Mouse (Mus musculus) embryonic facial prominence, embryonic 13.5 days (tissue): ENCODE data around the gene Epha1. TPM values are rescaled to one million over a fixed set of nuclear protein-coding genes. Genes with fewer than 3 reads are reported as not detected.

Experiments
- ATAC-seq: fragments of 200-750 bp; cut with Nextera tagmentation; 2 replicates; pipeline ENCODE4 v1.8.0; 2017; ENCODE audit warnings: low read depth; ENCODE audit not compliant: insufficient number of reproducible peaks, insufficient read depth, low FRiP score, low TSS enrichment
- H3K27ac ChIP-seq: fragments of 300-500 bp; sonication (generic); 2 replicates; pipeline ENCODE4 v1.5.1; 2015; ENCODE audit warnings: moderate library complexity, mild to moderate bottlenecking, inconsistent platforms
- H3K27me3 ChIP-seq: fragments of 300-500 bp; sonication (generic); 2 replicates; pipeline ENCODE4 v1.6.1; 2015; ENCODE audit warnings: mild to moderate bottlenecking, inconsistent platforms
- H3K36me3 ChIP-seq: fragments of 300-500 bp; sonication (generic); 2 replicates; pipeline ENCODE4 v1.6.1; 2015; ENCODE audit warnings: mild to moderate bottlenecking, inconsistent platforms
- H3K4me1 ChIP-seq: fragments of 300-500 bp; sonication (generic); 2 replicates; pipeline ENCODE4 v1.6.1; 2015; ENCODE audit warnings: inconsistent platforms
- H3K4me2 ChIP-seq: fragments of 300-500 bp; sonication (generic); 2 replicates; pipeline ENCODE4 v1.6.1; 2015; ENCODE audit warnings: moderate library complexity, mild to moderate bottlenecking, inconsistent platforms
- H3K4me3 ChIP-seq: fragments of 300-500 bp; sonication (generic); 2 replicates; pipeline ENCODE4 v1.5.1; 2015; ENCODE audit warnings: mild to moderate bottlenecking, inconsistent platforms
- H3K9ac ChIP-seq: fragments of 300-500 bp; sonication (generic); 2 replicates; pipeline ENCODE4 v1.6.1; 2015; ENCODE audit warnings: mild to moderate bottlenecking, inconsistent platforms
- H3K9me3 ChIP-seq: fragments of 300-500 bp; sonication (generic); 2 replicates; pipeline ENCODE4 v1.6.1; 2016; ENCODE audit warnings: inconsistent platforms
- WGBS: fragments of 180-500 bp; shearing (Covaris S2); methylation state at CpG from one replicate; pipeline ENCODE4 v1.1.7; 2015; ENCODE audit warnings: mixed read lengths; 5-methylcytosine and 5-hydroxymethylcytosine counted together
- polyA plus RNA-seq: library from polyadenylated mRNA; unstranded; fragments of >200 nt; fragmentation: Nextera tagmentation; extraction: Ambion mirVana; gene quantifications from 2 replicates; pipeline ENCODE4 v1.2.1, GENCODE M21; 2015

The Epha1 gene
- polyA plus RNA-seq, 1 experiment from 2014 or later = 10.5 TPM

DNA sequence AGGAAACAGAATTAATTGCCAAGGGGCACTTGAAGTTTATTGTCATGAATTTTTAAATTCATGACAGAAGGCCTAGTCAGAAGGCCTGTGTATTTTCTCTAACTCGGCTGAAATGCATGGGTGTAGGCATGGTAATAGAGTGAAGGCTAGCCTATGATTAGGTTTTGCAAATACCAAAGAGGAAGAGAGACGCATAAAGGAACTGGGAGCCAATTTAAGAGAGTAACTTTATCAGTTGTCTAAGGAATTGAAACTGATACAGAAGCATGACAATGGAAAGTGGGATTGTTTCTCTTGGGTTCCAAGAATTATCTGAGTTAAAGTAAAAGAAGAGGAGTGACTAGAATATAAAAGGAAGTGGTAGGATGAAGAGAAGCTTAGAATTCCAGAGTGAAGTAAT, 33.9 kb downstream of the Epha1 start:
- Histone ChIP-seq H3K4me2 (no peak overlapping the region), H3K9ac (no peak overlapping the region), H3K27ac (no peak overlapping the region), H3K4me1 (no peaks in the 10 kb centered on the region), H3K36me3 (no peaks in the 10 kb centered on the region), H3K9me3 (no peaks in the 10 kb centered on the region), H3K4me3 (no peak overlapping the region), H3K27me3 (no peaks in the 10 kb centered on the region)
- 78% methylated on average over 2 of the region's 2 CpGs for WGBS
- no peak for ATAC-seq

DNA sequence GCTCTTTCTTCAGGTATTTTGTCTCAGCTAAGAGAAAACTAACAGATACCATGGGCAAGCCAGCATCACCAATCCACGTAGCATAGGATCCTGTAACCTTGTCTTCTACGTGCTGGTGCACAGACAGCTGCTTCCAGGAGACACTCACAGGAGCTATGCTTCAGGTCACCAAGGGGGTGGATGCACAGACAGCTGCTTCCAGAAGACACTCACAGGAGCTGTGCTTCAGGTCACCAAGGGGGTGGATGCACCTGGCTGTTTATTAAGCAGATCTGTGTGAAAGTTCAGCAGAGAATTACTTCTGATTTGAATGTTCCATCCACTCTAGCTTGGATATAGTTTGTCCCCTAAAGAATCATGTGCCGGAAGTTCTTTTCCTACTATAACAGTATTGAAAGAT, 42.1 kb downstream of the Epha1 start:
- 81% methylated on average over 3 of the region's 3 CpGs for WGBS
- Histone ChIP-seq H3K9ac (no peak overlapping the region), H3K9me3 (no peaks in the 10 kb centered on the region), H3K4me1 (no peaks in the 10 kb centered on the region), H3K36me3 (no peaks in the 10 kb centered on the region), H3K27me3 (no peaks in the 10 kb centered on the region), H3K27ac (no peak overlapping the region), H3K4me3 (no peak overlapping the region), H3K4me2 (no peak overlapping the region)
- no peak for ATAC-seq

DNA sequence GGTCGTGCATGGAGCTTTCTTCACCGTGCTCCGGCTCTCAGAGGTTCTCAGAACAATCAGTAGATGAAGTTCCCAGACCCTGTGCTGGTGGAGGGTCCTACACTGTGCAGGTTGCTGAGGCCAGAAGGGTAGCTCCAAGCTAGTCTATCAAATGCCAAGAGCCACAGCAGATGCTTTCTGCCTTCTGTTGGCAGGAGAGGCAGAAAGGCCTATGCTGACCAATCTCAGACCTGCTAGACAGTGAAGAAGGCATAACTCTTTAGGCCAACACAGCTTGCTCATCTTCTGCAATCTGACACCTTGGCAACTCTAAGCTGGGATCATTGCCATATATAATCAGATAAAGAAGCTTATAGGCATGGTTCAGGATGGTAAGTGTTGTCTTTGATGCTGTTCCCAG, 42.9 kb downstream of the Epha1 start:
- H3K4me2 ChIP-seq = no peak overlapping the region
- ATAC-seq = no peak

DNA sequence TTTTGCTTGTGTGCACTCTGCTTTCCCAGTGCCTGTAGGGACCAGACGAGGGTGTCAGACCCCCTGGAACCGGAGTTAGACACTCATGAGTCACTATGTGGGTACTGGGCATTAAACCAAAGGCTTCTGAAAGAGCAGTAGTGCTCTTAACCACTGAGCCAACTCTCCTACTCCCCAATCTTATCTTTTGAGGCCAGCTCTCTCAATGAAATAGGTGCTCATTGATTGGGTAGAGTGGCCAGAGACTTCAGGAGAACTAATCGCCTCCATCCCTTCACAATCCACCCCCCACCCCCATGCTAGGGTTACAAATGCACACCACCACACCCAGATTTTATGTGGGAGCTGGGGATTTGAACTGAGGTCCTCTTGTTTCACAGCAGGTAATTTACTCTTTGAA, 44.3 kb downstream of the Epha1 start:
- 79% methylated on average over 3 of the region's 3 CpGs for WGBS

More for the DNA sequence above, 42.9 kb downstream of the Epha1 start:
- no peak overlapping the region for H3K27ac ChIP-seq
- 75% methylated on average over 3 of the region's 3 CpGs for WGBS
- no peak overlapping the region for H3K9ac ChIP-seq
- H3K9me3 ChIP-seq = no peaks in the 10 kb centered on the region
- H3K36me3 ChIP-seq = no peaks in the 10 kb centered on the region
- no peak overlapping the region for H3K4me3 ChIP-seq
- H3K4me1 ChIP-seq = no peaks in the 10 kb centered on the region
- H3K27me3 ChIP-seq = no peaks in the 10 kb centered on the region; the same call in 1 of the 2 replicates

DNA sequence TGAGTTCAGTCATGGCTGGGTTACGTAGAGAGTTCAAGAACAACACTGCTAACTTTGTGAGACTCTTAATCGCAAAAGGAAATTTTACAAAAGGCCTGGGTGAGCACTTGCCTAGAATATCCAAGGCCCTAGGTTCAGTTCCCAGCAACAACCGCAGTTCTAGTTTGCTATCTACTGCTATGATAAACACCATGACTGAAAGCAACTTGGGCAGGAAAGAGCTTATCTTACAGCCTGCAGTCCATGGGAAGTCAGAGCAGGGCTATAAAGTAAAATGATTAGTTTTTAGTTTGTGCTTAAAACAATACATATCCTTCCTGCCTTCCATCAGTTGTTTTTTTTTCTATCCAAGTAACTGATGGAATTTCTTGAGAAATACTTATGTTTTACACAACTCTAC, 46.6 kb downstream of the Epha1 start:
- Histone ChIP-seq H3K9me3 (no peaks in the 10 kb centered on the region), H3K4me2 (no peak overlapping the region), H3K27me3 (peaks cover 28% of the 10 kb centered on the region), H3K36me3 (no peaks in the 10 kb centered on the region), H3K4me1 (peaks cover 17% of the 10 kb centered on the region), H3K4me3 (no peak overlapping the region), H3K27ac (no peak overlapping the region), H3K9ac (no peak overlapping the region)
- WGBS = 92% methylated on average over 3 of the region's 3 CpGs
- no peak for ATAC-seq

More for the DNA sequence above, 44.3 kb downstream of the Epha1 start:
- Histone ChIP-seq H3K4me2 (no peak overlapping the region), H3K27ac (no peak overlapping the region), H3K9ac (no peak overlapping the region), H3K36me3 (no peaks in the 10 kb centered on the region), H3K9me3 (no peaks in the 10 kb centered on the region), H3K27me3 (peaks cover 6% of the 10 kb centered on the region), H3K4me3 (no peak overlapping the region), H3K4me1 (peaks cover 3% of the 10 kb centered on the region)
- ATAC-seq = no peak

DNA sequence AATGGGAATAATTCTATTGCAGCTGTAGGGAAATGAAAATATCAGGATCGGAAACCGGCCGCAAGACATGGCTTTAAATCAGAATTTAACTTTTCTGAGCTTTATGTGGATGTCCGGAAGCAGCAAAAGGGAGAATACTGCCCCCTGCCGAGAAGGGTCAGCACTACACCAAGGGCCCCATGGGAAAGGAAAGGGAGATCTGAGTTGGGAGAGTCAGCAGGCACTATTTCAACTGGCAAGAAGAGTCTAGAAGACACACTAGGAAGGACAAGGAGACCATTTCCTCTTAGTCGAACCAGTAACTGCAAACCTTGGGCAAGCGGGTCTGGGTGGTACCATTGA, 47.8 kb downstream of the Epha1 start:
- no peak for ATAC-seq
- H3K36me3 ChIP-seq = no peaks in the 10 kb centered on the region
- peaks cover 34% of the 10 kb centered on the region for H3K27me3 ChIP-seq
- H3K4me3 ChIP-seq = peak overlapping the region; percentile 65
- peak overlapping the region; percentile 74; the same call in 1 of the 2 replicates for H3K9ac ChIP-seq
- H3K4me2 ChIP-seq = peak overlapping the region; percentile 94
- no peaks in the 10 kb centered on the region for H3K9me3 ChIP-seq
- WGBS = 3% methylated on average over 7 of the region's 7 CpGs
- H3K4me1 ChIP-seq = peaks cover 18% of the 10 kb centered on the region
- no peak overlapping the region for H3K27ac ChIP-seq

DNA sequence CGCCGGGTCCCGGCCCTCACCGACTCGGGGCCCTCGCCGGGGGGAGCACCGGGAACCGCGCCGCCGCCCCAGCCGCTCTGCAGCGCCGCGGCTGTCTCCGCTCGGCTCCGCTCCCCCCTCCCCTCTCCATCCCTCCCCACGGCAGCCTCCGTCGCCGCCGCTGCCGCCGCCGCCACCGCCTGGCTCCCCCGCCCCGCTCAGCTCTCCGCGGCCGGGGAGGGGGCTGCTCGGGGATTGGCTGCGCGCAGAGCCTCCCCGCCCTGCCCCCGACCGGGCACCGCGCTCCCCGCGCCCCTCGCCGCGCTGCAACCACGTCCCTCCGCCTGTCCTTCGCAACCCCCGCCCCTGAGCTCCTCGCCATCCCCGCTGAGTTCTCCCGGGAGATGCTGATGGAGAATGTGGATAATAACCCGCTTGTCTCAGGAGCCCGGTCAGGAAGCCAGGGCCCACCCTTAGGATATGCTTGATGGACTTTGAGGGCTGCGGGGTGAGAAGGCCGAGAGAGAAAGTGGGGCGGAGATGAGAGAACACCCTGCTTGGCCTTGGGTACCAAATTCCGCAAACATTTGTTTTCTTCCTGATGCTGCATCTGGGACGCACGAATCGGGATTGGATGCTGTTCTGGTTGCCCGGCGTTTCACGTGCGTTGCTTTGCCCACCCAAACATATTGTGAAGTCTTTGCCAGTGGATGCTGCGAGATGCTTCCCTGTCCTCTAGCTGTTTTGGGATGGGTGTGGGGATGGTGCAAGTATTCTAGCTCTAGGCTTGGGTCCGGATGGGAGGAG, 48.4 kb downstream of the Epha1 start, which contains the start of gene Fam131b:
Gene Fam131b, minus strand, starts transcription at position 162 of the 786 bp plus-strand sequence.
- peak; percentile 79 for ATAC-seq
- Histone ChIP-seq H3K4me2 (peak within 1 kb of the TSS; percentile 94), H3K27me3 (peaks cover 34% of the 10 kb centered on the region), H3K4me3 (peak within 1 kb of the TSS; percentile 65), H3K4me1 (peaks cover 18% of the 10 kb centered on the region), H3K27ac (no peak within 1 kb of the TSS), H3K9me3 (no peaks in the 10 kb centered on the region), H3K36me3 (no peaks in the 10 kb centered on the region), H3K9ac (peak within 1 kb of the TSS; percentile 74)
- WGBS = under 1% methylated on average over 34 of the region's 68 CpGs

DNA sequence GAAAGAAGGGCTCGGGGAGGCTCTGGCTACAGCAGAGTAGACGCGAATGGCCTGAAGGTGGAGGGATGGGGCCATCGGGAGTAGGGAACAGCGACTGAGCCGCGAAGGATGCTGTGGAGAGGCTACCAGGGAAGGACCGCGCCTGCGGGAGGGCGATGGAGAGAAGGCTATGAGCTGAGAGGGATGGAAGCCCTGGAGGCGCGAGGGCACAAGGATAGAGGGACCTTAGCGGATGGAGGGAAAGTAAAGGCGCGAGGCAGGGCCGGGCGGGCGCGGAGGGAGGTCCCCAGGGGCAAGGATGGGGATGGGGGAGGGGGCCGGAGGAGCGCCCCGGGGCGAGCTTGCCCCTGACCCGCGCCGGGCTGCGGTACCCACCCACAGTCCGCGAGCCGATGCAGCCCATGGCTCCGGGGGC, 49.0 kb downstream of the Epha1 start:
- 0% methylated on average over 27 of the region's 32 CpGs for WGBS
- Histone ChIP-seq H3K4me3 (peak overlapping the region; percentile 65), H3K27me3 (peaks cover 34% of the 10 kb centered on the region), H3K9ac (peak overlapping the region; percentile 74), H3K36me3 (no peaks in the 10 kb centered on the region), H3K4me1 (peaks cover 18% of the 10 kb centered on the region), H3K27ac (no peak overlapping the region), H3K9me3 (no peaks in the 10 kb centered on the region), H3K4me2 (peak overlapping the region; percentile 94)
- ATAC-seq = 0 out of 2 replicates have a peak, but pooled peaks have one; percentile 44

DNA sequence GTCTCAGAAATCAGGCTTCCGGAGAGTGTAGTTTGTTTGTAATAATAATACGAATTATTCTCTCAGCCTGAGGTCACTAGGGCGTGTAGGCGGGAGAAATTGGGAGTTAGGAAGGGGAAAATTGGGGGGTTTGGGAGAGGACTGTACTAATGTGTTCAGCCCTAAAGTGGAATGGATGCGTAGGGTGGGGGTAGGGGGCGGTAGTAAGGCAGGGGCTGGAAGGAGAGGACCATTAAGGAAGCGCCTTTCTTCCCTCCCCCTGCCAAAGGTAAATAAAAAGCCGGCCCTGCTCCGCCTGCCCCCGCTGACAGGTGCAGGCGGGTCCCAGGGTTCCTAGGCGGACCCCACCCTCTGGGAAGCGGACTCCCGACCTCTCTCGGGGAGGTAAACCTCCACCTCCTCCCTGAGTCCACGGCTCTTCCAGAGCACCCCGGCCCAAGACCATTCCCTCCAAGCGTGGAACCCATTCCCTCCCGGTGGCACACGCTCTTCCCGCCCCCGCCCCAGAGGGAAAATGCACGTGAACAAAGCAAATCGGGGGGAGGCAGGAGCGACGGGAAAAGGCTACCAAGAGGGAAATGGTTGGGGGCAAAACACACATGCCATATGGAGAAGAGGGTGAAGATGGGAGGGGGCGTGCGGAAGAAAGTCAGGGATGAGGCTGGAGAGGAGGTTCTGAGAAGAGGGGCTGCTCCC, 49.5 kb downstream of the Epha1 start:
- Histone ChIP-seq H3K27me3 (peaks cover 34% of the 10 kb centered on the region), H3K4me2 (peak overlapping the region; percentile 94), H3K36me3 (0 out of 2 replicates have a peak, but pooled peaks cover 2% of the 10 kb centered on the region), H3K4me3 (peak overlapping the region; percentile 65), H3K4me1 (peaks cover 18% of the 10 kb centered on the region), H3K9ac (peak overlapping the region; percentile 74), H3K27ac (no peak overlapping the region), H3K9me3 (no peaks in the 10 kb centered on the region)
- WGBS = under 1% methylated on average over 28 of the region's 28 CpGs
- ATAC-seq = 0 out of 2 replicates have a peak, but pooled peaks have one; percentile 39

DNA sequence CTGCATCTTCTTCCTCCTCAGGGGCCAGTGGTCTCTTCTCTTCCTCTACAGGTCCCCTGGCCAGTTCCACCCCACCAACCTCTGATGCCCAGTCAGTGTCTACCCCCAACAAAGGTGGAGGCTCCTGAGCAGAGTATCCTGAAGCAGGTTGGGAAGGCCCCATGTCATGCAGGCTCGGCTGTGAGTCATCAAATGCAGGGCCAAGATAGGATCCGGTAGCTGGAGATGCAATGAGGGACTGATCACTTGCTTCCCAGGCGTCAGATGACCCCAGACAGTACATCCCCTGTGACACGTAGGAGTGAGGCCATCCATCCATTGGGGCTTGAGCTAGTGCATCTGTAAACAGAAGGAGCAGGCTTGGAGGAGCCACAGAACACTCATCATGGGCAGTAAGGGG, 54.8 kb downstream of the Epha1 start:
- ATAC-seq = no peak
- Histone ChIP-seq H3K4me2 (no peak overlapping the region), H3K27ac (no peak overlapping the region), H3K36me3 (peaks cover 15% of the 10 kb centered on the region; the same call in 1 of the 2 replicates), H3K4me1 (peaks cover 10% of the 10 kb centered on the region), H3K27me3 (peaks cover 24% of the 10 kb centered on the region), H3K9ac (no peak overlapping the region), H3K9me3 (no peaks in the 10 kb centered on the region), H3K4me3 (no peak overlapping the region)
- WGBS = 84% methylated on average over 4 of the region's 4 CpGs

DNA sequence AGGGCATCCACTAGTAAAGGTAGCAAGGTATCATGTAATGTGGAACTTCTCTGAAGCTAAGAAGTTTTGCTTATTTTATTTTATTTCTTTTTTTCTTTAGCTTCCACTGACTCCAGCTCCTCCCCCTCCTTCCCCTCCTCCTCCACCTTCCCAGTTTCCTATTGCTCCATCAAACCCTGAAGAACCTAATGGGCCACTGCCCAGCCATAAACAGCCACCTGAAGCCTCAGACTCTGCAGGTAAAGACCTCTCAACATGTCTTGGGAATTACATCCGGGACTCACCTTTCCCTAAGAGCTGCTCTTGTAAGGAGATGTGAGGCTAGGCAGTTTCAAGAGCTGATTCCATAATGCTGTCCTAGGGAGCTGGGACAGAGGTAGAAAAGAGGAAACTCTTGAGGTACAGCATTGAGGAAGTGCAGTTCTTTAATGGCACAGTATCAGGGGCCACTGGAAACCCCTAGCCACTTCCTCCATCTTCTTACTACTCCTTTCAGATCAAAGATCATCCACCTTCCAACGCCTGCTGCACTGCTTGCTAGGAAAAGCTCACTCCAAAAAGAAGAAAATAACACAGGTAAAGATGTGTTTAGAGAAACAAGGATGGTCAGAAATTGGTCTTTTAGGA, 62.5 kb downstream of the Epha1 start:
- H3K27me3 ChIP-seq = no peaks in the 10 kb centered on the region
- no peak for ATAC-seq
- H3K4me3 ChIP-seq = no peak overlapping the region
- H3K4me1 ChIP-seq = no peaks in the 10 kb centered on the region
- WGBS = 86% methylated on average over 2 of the region's 2 CpGs
- no peak overlapping the region for H3K27ac ChIP-seq
- no peak overlapping the region for H3K4me2 ChIP-seq
- no peaks in the 10 kb centered on the region for H3K9me3 ChIP-seq
- no peaks in the 10 kb centered on the region for H3K36me3 ChIP-seq
- H3K9ac ChIP-seq = no peak overlapping the region
